Mouse (Mus musculus): ENCODE measurements around the gene Dyx1c1.
A peak's percentile ranks its signal among the peaks of the same experiment; 100 is the strongest.

- no peak for TF ChIP-seq CTCF (IDR thresholded peaks at IDR 0.05; ENCODE audit: insufficient read depth, low read depth, low read length)
- TF ChIP-seq POLR2A (IDR thresholded peaks at IDR 0.05; ENCODE audit: insufficient read depth, low read depth, low read length): peak; percentile 42; the same call in 1 of the 2 replicates
Observed at GRCm38 (mm10) chr9:72958521-72959450, at the start of gene Dyx1c1, which contains the start of gene Gm44503.
